Mouse (Mus musculus) hindbrain, embryonic 14.5 days (tissue): ENCODE data around the gene Rin3. TPM values are rescaled to one million over a fixed set of nuclear protein-coding genes. Genes with fewer than 3 reads are reported as not detected.

Experiments
- ATAC-seq: fragments of 200-750 bp; cut with Nextera tagmentation; 2 replicates; pipeline ENCODE4 v1.8.0; 2017; ENCODE audit warnings: moderate number of reproducible peaks, mild to moderate bottlenecking, moderate TSS enrichment, moderate library complexity; ENCODE audit not compliant: low FRiP score
- DNase-seq: peaks from one replicate; pipeline ENCODE4 v3.0.0-alpha.2; 2015; ENCODE audit warnings: low spot score
- H3K27ac ChIP-seq: fragments of 300-500 bp; sonication (generic); 2 replicates; pipeline ENCODE4 v1.5.1; 2014; ENCODE audit warnings: mild to moderate bottlenecking, moderate library complexity
- H3K27me3 ChIP-seq: fragments of 300-500 bp; sonication (generic); 2 replicates; pipeline ENCODE4 v1.6.1; 2014; ENCODE audit warnings: mild to moderate bottlenecking, low read length, mixed read lengths; ENCODE audit not compliant: control insufficient read depth, insufficient read depth
- H3K36me3 ChIP-seq: fragments of 300-500 bp; sonication (generic); replicated peaks from 2 replicates; pipeline ENCODE4 v1.6.1; 2014; ENCODE audit not compliant: control insufficient read depth, insufficient read depth
- H3K4me1 ChIP-seq: fragments of 300-500 bp; sonication (generic); replicated peaks from 2 replicates; pipeline ENCODE4 v1.6.1; 2014; ENCODE audit warnings: antibody characterized with exemption, low read length, mixed read lengths; ENCODE audit not compliant: control insufficient read depth, insufficient read depth
- H3K4me2 ChIP-seq: fragments of 300-500 bp; sonication (generic); replicated peaks from 2 replicates; pipeline ENCODE4 v1.6.1; 2014; ENCODE audit warnings: mild to moderate bottlenecking, moderate library complexity
- H3K4me3 ChIP-seq: fragments of 300-500 bp; sonication (generic); replicated peaks from 2 replicates; pipeline ENCODE4 v1.5.1; 2014; ENCODE audit warnings: mild to moderate bottlenecking, low read length
- H3K9ac ChIP-seq: fragments of 300-500 bp; sonication (generic); 2 replicates; pipeline ENCODE4 v1.6.1; 2014
- H3K9me3 ChIP-seq: fragments of 300-500 bp; sonication (generic); 2 replicates; pipeline ENCODE4 v1.6.1; 2016; ENCODE audit warnings: low read length; ENCODE audit not compliant: control insufficient read depth
- WGBS: fragments of 180-500 bp; shearing (Covaris S2); extraction: QIAGEN DNeasy Blood & Tissue Kit; methylation state at CpG from one replicate; pipeline ENCODE4 v1.1.7; 2014; 5-methylcytosine and 5-hydroxymethylcytosine counted together
- polyA plus RNA-seq: library from polyadenylated mRNA; unstranded; fragments of >200 nt; fragmentation: Nextera tagmentation; extraction: Ambion mirVana; gene quantifications from 2 replicates; pipeline ENCODE4 v1.2.1, GENCODE M21; 2014

Rin3 gene
- polyA plus RNA-seq, 1 experiment from 2014 or later = 2.7 TPM

DNA sequence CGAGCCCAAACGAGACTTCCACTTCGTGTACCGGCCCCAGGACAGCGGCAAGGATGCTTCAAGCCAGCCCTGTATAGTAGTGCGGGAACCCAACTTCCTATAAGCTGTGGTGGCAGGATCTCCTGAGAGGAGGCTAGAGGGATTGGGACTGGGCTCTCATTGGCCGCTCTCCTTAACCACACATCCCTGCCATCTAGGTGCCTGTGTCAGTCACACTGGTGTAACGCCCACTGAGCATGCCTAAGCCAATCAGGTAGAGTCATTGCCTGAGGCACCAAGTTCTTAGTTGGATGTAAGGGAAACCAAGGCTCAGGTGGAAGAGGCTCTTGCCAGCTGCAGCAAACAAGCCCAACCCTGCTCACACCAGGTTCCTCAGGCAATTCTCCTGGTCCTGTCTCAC is 107.2 kb downstream of the Rin3 start:
- Histone ChIP-seq H3K4me2 (no peak overlapping the region), H3K9ac (no peak overlapping the region), H3K4me3 (no peak overlapping the region), H3K27me3 (0 out of 2 replicates have a peak, but pooled peaks cover 5% of the 10 kb centered on the region), H3K4me1 (no peaks in the 10 kb centered on the region), H3K9me3 (no peaks in the 10 kb centered on the region), H3K36me3 (peaks cover 12% of the 10 kb centered on the region), H3K27ac (no peak overlapping the region)
- DNase-seq (no peak), ATAC-seq (no peak)
- 39% methylated on average over 8 of the region's 8 CpGs for WGBS

DNA sequence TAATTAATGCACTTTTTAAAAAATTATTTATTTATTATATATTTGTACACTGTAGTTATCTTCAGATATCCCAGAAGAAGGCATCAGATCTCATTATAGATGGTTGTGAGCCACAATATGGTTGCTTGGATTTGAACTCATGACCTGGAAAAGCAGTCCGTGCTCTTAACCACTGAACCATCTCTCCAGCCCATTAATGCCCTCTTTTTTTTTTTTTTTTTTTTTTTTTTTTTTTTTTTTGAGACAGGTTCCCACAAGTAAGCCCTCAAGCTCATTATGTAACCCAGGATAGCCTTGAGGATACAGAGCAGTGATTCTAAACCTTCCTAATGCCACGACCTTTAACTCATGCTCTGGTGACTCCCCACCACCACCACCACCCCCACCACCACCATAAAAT is 108.3 kb downstream of the Rin3 start:
- 79% methylated on average over 2 of the region's 2 CpGs for WGBS

DNA sequence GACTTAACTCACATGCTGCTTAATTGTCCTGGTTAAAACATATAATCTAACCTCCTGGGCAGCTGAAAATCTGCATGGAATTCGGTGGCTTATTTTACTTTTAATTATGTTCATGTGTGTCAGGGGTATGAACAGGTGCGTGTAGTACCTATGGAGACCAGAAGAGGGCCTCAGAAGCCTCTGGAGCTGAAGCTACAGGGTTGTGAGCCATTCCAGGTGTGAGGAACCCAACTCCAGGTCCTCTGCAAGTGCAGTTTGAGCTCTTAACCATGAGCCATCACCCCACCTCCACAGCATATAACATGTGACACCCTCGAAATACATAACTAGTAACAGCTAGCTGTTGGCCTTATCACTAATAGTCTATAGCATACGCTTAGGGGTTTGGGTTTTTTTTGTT is 109.1 kb downstream of the Rin3 start:
- no peak overlapping the region for H3K4me2 ChIP-seq
- H3K27ac ChIP-seq = no peak overlapping the region
- H3K27me3 ChIP-seq = 0 out of 2 replicates have a peak, but pooled peaks cover 5% of the 10 kb centered on the region
- peaks cover 9% of the 10 kb centered on the region; the same call in 1 of the 2 replicates for H3K4me1 ChIP-seq
- H3K4me3 ChIP-seq = no peak overlapping the region
- no peaks in the 10 kb centered on the region for H3K9me3 ChIP-seq
- no peak overlapping the region for H3K9ac ChIP-seq
- H3K36me3 ChIP-seq = peaks cover 18% of the 10 kb centered on the region
- ATAC-seq = no peak
- WGBS = 68% methylated on average over 4 of the region's 4 CpGs
- peak; percentile 31 for DNase-seq

More for the DNA sequence above, 108.3 kb downstream of the Rin3 start:
- no peaks in the 10 kb centered on the region for H3K9me3 ChIP-seq
- DNase-seq = no peak
- peaks cover 18% of the 10 kb centered on the region for H3K36me3 ChIP-seq
- 0 out of 2 replicates have a peak, but pooled peaks cover 5% of the 10 kb centered on the region for H3K27me3 ChIP-seq
- H3K4me1 ChIP-seq = 0 out of 2 replicates have a peak, but pooled peaks cover 2% of the 10 kb centered on the region
- H3K4me2 ChIP-seq = no peak overlapping the region
- H3K9ac ChIP-seq = no peak overlapping the region
- no peak overlapping the region for H3K4me3 ChIP-seq
- H3K27ac ChIP-seq = no peak overlapping the region
- no peak for ATAC-seq

DNA sequence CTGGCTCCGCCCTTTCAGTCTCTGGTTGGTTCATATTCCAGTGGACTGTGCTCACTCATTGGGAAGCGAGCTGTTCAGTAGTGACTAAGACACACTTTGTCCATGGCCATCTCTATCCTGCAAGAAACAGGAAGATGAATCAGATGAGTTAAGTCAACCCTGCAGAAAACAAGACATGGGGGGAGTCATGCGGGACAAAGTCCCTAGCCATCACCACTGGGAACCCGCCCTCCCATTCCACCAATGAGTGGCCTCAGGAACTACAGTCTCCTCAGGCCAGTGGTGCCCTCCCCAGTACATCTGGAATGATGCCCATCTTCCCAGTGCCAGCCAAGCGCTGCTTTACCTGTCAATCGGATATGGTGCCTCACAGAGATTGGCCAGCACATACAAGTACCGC is 111.6 kb downstream of the Rin3 start:
- Histone ChIP-seq H3K27me3 (peaks cover 2% of the 10 kb centered on the region; the same call in 1 of the 2 replicates), H3K4me3 (no peak overlapping the region), H3K4me2 (no peak overlapping the region), H3K9me3 (no peaks in the 10 kb centered on the region), H3K27ac (no peak overlapping the region), H3K9ac (no peak overlapping the region), H3K36me3 (peaks cover 38% of the 10 kb centered on the region), H3K4me1 (peaks cover 9% of the 10 kb centered on the region; the same call in 1 of the 2 replicates)
- DNase-seq = no peak
- no peak for ATAC-seq
- WGBS = 93% methylated on average over 7 of the region's 7 CpGs

DNA sequence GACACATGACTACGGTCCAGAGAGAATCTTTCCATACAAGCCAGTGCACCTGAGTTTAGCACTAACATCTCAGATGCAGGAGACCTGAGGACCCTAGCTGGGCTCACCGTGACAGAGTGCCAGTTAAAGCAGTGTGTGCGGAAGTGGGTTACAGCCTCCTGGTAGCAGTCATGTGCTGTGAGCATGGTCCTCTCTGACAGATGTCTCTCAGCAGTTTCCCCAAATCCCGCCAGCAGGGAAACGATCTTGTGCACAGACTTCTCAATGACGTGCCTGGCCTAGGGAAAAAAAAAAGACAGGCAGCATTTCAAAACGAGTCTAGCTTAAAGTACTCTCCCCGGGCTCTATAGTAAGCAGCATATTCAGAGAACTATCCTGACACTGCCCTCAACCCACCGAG is 112.7 kb downstream of the Rin3 start:
- Histone ChIP-seq H3K36me3 (peaks cover 43% of the 10 kb centered on the region), H3K4me3 (no peak overlapping the region), H3K9ac (no peak overlapping the region), H3K27ac (no peak overlapping the region), H3K27me3 (no peaks in the 10 kb centered on the region; the same call in 1 of the 2 replicates), H3K9me3 (no peaks in the 10 kb centered on the region), H3K4me1 (peaks cover 9% of the 10 kb centered on the region; the same call in 1 of the 2 replicates), H3K4me2 (no peak overlapping the region)
- WGBS = 61% methylated on average over 9 of the region's 9 CpGs
- DNase-seq (no peak), ATAC-seq (no peak)

DNA sequence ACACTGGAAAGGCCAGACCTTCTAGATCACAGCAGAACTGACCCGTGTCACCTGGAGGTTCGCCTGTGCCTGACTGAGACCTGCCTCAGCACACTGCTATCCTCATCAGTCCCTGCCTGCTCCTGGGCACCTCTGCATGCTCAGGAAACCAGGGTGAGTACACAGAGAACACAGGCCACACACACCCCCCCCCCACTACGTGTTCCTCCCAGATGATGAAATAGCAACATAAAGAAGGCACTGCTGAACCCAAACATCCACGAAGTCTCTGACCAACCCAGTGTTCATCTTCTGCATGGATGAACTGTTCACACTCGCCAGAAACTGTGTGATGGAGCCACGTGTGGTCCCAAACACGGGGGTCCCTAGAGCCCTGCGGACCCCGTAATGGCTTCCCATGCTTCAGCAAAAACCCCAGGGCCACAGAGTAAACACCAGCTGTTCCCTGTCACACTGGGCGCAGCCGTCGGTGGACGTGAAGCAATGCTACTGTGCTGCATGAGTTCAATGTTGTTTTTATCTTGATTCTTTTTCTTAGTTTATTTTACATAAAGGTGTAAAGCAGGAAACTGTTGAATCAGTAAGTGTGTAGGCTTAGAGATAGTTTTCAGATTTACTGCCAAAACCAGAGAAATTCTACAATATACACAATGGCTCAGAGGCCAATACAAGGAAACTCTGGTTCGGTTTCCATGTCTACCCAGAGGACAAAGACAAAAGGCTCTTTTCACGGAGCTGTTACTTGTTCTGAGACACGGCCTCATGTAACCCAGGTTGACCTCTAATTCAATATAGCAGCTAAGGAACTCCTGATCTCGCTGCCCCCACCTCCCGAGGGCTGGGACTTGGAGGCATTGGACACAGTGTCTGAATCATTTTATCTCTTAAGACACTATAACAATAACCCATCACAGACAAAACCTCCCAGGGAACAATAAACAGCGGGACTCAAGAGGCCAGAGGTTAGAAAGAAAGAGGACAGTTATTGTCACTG is 113.4 kb downstream of the Rin3 start:
- H3K4me1 ChIP-seq = peaks cover 9% of the 10 kb centered on the region; the same call in 1 of the 2 replicates
- DNase-seq (no peak), ATAC-seq (peak; percentile 24; the same call in 1 of the 2 replicates)
- H3K36me3 ChIP-seq = peaks cover 50% of the 10 kb centered on the region
- H3K4me3 ChIP-seq = no peak overlapping the region
- no peaks in the 10 kb centered on the region for H3K9me3 ChIP-seq
- no peak overlapping the region for H3K9ac ChIP-seq
- 16% methylated on average over 19 of the region's 19 CpGs for WGBS
- no peak overlapping the region for H3K27ac ChIP-seq
- H3K4me2 ChIP-seq = no peak overlapping the region
- no peaks in the 10 kb centered on the region; the same call in 1 of the 2 replicates for H3K27me3 ChIP-seq

DNA sequence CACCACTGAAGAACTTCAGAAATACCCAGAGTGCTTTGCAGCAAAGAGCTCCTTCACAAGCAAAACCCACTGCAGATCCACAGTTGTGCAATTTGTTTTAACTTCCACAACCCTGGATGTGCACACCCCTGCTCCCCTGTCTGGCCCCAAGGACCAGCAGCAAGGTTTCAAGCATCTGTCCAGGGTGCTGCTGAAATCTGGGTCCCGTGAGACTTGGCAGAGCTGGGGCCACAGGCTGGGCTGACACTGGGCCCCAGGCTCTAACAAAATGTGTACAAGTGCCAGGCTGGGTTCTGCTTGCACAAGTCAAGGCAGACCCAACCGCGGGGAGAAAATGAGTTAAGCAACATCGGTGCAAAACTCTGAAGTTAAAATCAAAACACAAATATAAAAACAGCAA is 115.7 kb downstream of the Rin3 start:
- WGBS = 95% methylated on average over 4 of the region's 4 CpGs
- no peak overlapping the region for H3K27ac ChIP-seq
- no peak overlapping the region for H3K4me2 ChIP-seq
- peaks cover 9% of the 10 kb centered on the region; the same call in 1 of the 2 replicates for H3K4me1 ChIP-seq
- H3K9me3 ChIP-seq = no peaks in the 10 kb centered on the region
- H3K4me3 ChIP-seq = no peak overlapping the region
- DNase-seq (no peak), ATAC-seq (no peak)
- H3K36me3 ChIP-seq = peaks cover 73% of the 10 kb centered on the region
- no peaks in the 10 kb centered on the region; the same call in 1 of the 2 replicates for H3K27me3 ChIP-seq
- no peak overlapping the region for H3K9ac ChIP-seq

DNA sequence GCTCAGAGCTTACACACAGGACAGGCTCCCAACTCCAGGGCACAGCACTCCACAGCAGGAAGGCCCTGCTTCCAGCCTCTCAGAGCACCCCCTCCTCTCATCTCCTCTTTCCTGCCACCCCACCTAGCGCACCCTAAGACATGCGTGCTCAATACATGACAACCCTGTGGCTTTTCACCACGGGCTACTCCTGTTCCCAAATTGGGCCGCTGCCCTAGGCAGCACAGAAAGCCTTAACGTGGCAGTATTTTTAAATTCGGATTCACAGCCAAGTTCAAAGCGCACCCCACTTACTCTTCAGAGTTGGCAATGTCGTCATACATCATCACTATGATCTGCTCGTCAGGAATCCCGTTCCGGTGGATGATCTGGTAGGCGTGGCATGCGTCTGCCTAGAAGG is 130.3 kb downstream of the Rin3 start:
- ATAC-seq (no peak), DNase-seq (no peak)
- Histone ChIP-seq H3K4me1 (no peaks in the 10 kb centered on the region), H3K36me3 (no peaks in the 10 kb centered on the region; the same call in 1 of the 2 replicates), H3K27ac (no peak overlapping the region), H3K9me3 (no peaks in the 10 kb centered on the region), H3K27me3 (no peaks in the 10 kb centered on the region), H3K4me2 (no peak overlapping the region), H3K4me3 (no peak overlapping the region), H3K9ac (no peak overlapping the region)
- WGBS = 90% methylated on average over 13 of the region's 13 CpGs

DNA sequence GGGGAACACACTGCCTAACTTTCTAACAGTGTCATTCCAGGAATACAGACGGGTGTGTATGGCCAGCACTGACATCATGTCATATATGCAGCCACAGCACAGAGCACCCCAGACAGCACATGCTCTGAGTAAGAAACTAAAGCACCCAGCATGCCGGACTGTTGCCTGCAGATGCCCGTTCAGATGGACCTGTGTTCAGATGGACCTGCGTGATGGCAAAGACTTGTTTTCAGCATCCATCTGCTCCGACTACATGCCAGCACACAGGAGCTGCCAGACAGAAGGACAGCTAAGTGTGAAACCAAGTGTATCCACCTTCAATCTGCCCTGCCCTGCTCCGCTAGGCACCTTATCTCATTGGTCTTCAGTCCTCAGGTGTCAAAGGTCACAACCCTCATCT is 131.8 kb downstream of the Rin3 start:
- H3K27me3 ChIP-seq = no peaks in the 10 kb centered on the region
- DNase-seq (no peak), ATAC-seq (no peak)
- H3K36me3 ChIP-seq = no peaks in the 10 kb centered on the region; the same call in 1 of the 2 replicates
- H3K4me2 ChIP-seq = no peak overlapping the region
- H3K4me1 ChIP-seq = peaks cover 3% of the 10 kb centered on the region; the same call in 1 of the 2 replicates
- H3K9me3 ChIP-seq = no peaks in the 10 kb centered on the region
- H3K27ac ChIP-seq = no peak overlapping the region
- H3K4me3 ChIP-seq = no peak overlapping the region
- no peak overlapping the region for H3K9ac ChIP-seq
- 92% methylated on average over 6 of the region's 6 CpGs for WGBS
